Mouse (Mus musculus) gastrocnemius, adult 2 months (tissue): ENCODE measurements around the gene Maml2. TPM values are rescaled to one million over a fixed set of nuclear protein-coding genes. Genes with fewer than 3 reads are reported as not detected.

Experiments
- DNase-seq: peaks from one replicate; pipeline ENCODE4 v3.0.0; 2022
- H3K27ac ChIP-seq: fragments of 200-600 bp; 2 replicates; pipeline ENCODE4 v1.8.1; 2022; ENCODE audit warnings: mild to moderate bottlenecking
- H3K4me3 ChIP-seq: fragments of 200-600 bp; 2 replicates; pipeline ENCODE4 v1.8.1; 2022; ENCODE audit warnings: mild to moderate bottlenecking, moderate library complexity
- CTCF ChIP-seq: fragments of 200-600 bp; IDR thresholded peaks from 2 replicates; pipeline ENCODE4 v1.8.1; 2022; ENCODE audit warnings: antibody characterized with exemption, mild to moderate bottlenecking, moderate library complexity
- intact Hi-C: fragments of 180-260 bp; cut with DNase I; formaldehyde crosslinking; loops from one replicate; pipeline ENCODE4 v1.15.1; 2025
- total RNA-seq, 2 experiments: library from RNA; stranded (reverse); gene quantifications; 2 replicates each; pipeline ENCODE4 v1.2.3; 2021

Gene Maml2
- total RNA-seq, 2 experiments from 2014 or later: 2.9 to 3.0 TPM

DNA sequence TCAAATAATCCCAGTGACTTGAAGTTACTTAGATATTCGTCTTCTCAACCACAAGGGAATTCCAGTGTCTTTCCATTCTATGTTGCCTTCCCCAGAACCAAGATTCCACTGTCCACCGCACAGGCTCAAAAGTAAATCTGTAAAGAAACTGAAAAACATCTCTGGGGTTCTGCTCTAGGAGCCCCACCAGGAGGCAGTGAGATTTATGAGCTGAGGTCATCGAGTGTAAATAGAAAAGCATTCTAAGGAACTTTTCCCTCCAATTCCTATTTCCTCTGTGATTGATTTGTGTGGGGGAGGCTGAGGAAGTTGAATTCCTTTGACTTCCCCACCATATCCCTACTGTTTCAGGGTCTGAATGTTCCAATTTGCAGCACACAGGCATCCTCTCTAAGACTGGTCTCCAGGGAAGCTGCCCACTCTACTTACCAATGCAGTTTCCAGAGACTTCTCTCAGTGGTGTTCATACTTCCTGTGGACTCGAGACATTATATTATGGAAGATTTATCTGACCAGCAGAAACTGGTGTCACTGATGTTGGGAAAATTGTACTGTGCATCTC lies 261.1 kb downstream of the Maml2 start:
- DNase-seq: no peak
- intact Hi-C loops: no loop called here
- Histone ChIP-seq H3K27ac (no peak overlapping the region), H3K4me3 (no peak overlapping the region)
- TF ChIP-seq CTCF: no peak

GRCm38 (mm10) chr9:13560651-13561050 lies 262.9 kb downstream of the Maml2 start:
- no peak overlapping the region for H3K4me3 ChIP-seq
- peak overlapping the region; percentile 59 for H3K27ac ChIP-seq
- no peak for TF ChIP-seq CTCF
- intact Hi-C loops: no loop called here
- no peak for DNase-seq

GRCm38 (mm10) chr9:13561335-13561734 lies 263.6 kb downstream of the Maml2 start:
- intact Hi-C loops: no loop called here
- Histone ChIP-seq H3K4me3 (no peak overlapping the region), H3K27ac (no peak overlapping the region)
- TF ChIP-seq CTCF: no peak
- DNase-seq: no peak

- TF ChIP-seq CTCF: no peak
- Histone ChIP-seq H3K4me3 (no peak overlapping the region), H3K27ac (peak overlapping the region; percentile 66)
- intact Hi-C loops: no loop called here
- peak; percentile 46 for DNase-seq
Observed at GRCm38 (mm10) chr9:13563475-13564414, 266.0 kb downstream of the Maml2 start.

DNA sequence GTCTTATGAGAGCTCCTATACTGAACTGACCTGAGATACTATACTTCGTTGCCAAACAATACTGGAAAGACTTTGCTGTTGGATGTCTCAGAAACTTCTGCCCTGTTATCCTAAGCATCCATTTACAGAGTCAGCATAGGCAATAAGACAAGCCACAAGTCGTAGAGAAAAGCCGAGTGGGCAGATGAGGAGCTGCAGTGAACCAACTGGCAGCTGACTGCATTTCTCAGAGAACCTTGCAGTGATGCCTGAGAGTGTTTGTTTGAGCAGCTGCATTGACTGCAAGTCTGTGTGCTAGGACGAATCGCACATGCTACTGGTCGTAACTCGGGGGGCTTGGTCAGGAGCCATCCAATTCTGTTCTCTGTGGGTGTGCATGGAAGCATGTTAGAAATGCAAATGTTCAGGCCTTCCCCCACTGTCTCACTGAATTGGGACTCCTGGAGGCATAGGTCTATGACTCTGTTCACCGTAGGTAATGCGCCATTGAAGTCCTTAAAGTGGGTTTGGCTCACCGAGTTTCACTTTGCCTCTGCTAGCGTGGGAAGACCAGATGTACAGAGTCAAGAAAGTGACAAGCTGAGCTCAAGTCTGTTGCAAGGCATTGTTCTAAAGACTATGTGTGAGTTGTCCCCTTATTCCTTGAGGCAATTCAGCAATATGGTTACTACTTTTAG lies 267.7 kb downstream of the Maml2 start:
- no peak for DNase-seq
- intact Hi-C loops: no loop called here
- Histone ChIP-seq H3K4me3 (no peak overlapping the region), H3K27ac (no peak overlapping the region)
- TF ChIP-seq CTCF: no peak

DNA sequence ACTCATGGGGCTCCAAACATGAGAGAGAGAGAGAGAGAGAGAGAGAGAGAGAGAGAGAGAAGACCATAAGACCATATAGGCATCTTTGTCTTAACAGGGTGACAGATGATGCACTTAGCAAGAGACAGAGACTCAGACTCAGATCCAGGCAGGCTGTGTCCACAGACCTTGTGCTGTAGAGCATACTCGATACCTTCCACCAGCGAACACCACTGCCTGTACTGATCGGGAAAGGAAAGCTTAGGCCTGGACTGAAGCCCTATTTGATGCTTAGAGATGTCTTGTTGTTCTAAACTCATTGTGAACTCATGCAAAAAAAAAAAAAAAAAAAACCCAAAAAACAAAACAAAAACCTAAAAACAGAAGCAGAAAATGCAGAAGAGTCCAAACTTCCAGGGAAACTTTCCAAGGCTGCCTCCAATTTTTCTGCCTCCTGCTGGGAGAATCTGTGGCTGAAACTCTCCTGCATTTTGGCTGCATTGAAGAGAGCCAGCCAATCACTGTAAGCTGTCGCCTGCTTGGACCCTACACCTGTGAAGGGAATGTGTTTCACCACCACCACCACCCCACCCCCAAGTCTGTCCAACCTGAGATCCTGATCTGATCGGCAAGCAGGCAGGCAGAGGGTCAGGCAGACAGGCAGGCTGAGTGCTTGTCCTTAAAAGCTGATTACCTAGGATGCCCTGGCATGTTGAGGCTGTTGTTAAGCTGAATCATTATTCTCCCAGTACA lies 268.6 kb downstream of the Maml2 start:
- TF ChIP-seq CTCF: no peak
- no peak for DNase-seq
- Histone ChIP-seq H3K4me3 (no peak overlapping the region), H3K27ac (no peak overlapping the region)
- intact Hi-C loops: no loop called here

DNA sequence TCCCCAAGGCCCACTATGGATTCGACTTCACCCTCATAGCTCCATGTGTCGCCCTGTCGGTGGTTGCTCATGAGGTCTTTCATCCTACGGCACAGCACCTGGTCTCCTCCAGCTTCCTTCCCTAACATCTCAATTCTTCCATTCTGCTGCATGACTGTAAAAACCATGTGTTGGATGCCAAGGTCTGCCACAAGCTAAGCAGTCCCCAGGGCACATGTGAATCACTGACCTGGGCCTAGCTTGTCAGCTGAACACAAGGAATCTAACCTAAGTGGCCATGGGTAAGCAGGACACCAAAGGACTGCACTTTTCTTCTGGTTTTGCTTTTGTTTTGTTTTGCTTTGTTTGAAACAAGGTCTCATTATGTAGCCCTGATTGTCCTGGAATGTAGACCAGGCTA lies 271.3 kb downstream of the Maml2 start:
- intact Hi-C loops: no loop called here
- H3K4me3 ChIP-seq: no peak overlapping the region
- no peak for DNase-seq
- no peak overlapping the region for H3K27ac ChIP-seq
- no peak for TF ChIP-seq CTCF

DNA sequence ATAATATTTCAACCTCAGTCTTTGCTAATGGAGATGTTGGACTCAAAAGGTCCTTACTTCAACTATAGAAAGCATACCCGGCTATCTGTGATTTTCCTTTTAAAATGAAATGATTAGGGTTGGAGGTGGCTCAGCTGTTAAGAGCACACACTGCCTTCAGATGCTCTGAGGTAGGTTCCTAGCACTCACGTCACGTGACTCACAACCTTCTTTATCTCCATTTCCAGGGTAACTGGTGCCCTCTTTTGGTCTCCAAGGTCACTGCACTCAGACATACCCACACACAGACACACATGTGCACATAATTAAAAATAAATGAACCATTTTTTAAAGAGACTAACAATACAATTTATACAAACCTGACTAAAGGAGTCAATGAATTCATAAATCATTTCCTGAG lies 275.1 kb downstream of the Maml2 start:
- Histone ChIP-seq H3K4me3 (no peak overlapping the region), H3K27ac (no peak overlapping the region)
- no peak for TF ChIP-seq CTCF
- intact Hi-C loops: no loop called here
- no peak for DNase-seq

DNA sequence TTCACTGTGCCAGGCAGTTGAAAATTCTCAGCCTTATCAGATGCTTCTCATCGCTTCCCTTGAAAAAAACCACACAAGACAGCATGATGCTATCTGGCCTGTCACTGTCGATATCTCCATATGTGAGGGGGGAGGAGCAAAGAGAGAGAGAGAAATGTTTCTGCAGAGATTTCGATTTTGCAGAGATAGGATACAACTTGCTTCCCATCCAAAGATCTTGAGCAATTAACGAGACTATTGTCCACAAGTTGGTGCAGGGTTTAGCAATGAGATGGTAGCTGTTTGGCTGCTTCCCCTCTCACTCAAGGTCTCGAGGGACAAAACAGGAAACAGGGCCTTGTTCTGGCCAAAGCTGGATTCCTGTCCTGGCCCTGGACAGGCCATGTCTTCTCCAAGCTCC lies 276.3 kb downstream of the Maml2 start:
- intact Hi-C loops: no loop called here
- H3K27ac ChIP-seq: peak overlapping the region; percentile 78
- TF ChIP-seq CTCF: no peak
- H3K4me3 ChIP-seq: no peak overlapping the region
- peak; percentile 41 for DNase-seq

DNA sequence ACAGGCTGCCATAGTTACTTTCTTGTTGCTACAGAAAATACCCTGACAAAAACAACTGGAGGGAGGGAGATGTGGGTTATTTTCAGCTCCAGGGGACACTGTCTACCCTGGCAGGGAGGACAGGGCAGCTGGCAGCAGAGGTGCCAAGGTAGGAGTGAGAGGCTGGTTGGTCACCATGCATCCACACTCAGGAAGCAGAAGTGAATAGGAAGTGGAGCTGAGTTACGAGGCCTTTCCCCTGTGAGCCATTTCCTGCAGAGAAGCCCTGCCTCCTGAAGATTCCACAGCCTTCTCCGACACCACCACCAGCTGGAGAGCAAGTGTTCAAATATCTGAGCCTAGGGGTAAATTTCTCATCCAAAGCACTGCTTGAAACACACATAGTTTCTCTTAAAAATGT lies 277.2 kb downstream of the Maml2 start:
- peak; percentile 55 for DNase-seq
- peak overlapping the region; percentile 78 for H3K27ac ChIP-seq
- no peak overlapping the region for H3K4me3 ChIP-seq
- intact Hi-C loops: no loop called here
- TF ChIP-seq CTCF: no peak; the same call in 1 of the 2 replicates

DNA sequence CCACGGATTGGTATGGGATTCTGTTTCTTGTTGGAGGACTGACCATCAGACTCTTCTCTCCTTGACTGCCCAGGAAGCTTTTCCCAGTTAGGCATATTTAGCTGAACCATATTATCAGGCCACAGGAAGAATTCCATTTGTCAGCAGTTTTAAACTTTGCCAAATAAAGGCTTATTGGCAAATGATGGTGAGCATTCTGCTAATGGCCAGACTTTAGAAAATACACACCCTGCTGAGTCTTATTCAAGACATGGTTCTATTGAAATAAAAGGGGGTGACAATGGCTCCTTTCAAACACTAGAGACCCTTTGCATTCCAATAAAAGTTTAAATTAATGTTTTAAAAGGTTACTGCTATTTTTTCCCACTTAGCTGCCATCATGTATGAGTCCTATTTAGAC lies 279.4 kb downstream of the Maml2 start:
- intact Hi-C loops: no loop called here

DNA sequence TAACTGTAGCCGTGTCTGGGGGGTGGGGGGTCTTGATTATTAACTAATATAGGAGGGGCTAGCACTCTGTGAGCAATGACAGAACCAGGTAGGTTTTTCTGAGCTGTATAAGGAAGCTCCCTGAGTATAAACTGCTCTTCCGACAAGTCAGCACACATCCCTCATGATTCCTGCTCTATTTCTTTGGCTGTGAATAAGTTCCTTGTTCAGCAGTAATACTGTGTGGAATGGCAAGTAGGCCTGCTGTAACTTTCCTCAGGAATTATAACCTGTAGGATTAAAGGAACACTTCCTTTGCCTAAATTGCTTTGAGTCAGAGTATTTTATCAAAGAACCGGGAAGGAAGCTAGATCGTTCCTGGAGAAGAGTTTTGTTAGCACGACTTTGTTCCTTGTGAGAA lies 283.4 kb downstream of the Maml2 start:
- Histone ChIP-seq H3K4me3 (no peak overlapping the region), H3K27ac (no peak overlapping the region)
- no peak for DNase-seq
- intact Hi-C loops: no loop called here
- TF ChIP-seq CTCF: no peak

More for the DNA sequence above, 279.4 kb downstream of the Maml2 start:
- H3K4me3 ChIP-seq: no peak overlapping the region
- H3K27ac ChIP-seq: no peak overlapping the region
- TF ChIP-seq CTCF: no peak
- DNase-seq: no peak

DNA sequence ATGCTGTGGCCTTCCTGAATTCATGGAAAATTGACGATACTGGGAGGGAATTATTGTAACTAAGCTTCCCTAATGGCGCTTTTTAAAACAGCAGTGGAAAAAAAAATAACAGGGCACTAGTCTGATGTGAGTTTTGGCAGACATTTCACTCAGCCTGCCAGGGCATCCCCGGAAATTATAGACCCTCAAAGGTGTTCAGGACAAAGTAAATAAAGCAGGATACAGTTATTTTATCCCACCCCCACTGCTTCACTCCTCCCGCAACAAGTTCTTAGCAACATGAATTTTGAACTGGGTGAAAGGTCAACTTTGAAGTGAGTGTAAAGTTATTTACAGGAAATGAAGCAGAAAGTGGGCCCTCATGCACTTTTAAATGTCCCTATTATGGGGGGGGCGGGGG lies 286.2 kb downstream of the Maml2 start:
- H3K27ac ChIP-seq: peak overlapping the region; percentile 29
- no peak for DNase-seq
- intact Hi-C loops: no loop called here

More for the DNA sequence above, 286.2 kb downstream of the Maml2 start:
- no peak overlapping the region for H3K4me3 ChIP-seq
- no peak for TF ChIP-seq CTCF
